Mouse (Mus musculus): ENCODE measurements around the gene Olfr971.
"Not testable (repeated sequence)": the region's sequence is repeated elsewhere in the genome, so short reads cannot be mapped to it uniquely, and the experiment has no call there.

The Olfr971 gene

GRCm38 (mm10) chr9:39836576-39836975 is at the start of gene Olfr971:
Gene Olfr971 (plus strand): TSS chr9:39836876.
- DNase-seq: not testable (repeated sequence)

DNA sequence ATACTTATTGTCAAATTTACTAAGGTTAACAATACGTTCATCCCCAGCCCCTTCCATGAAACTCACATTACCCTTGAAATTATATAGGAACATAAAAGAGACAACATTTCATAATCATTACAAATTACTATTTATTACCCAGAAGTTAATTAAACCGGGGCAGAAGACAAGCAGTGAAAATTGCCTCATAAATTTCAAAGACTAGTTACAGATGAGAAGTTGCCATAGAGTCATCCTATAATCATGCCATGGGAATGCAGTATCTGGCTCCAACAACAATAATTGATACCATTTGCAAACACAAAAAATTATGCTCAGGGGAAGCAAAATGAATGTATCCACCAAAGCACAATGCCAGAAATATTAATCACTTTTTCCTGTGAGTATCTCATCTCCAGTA is 46.1 kb upstream of the Olfr971 start, which contains the start of gene Olfr969:
Olfr969 (plus strand) TSS at position 388 of the 400 bp plus-strand sequence.
- no peak for DNase-seq

GRCm38 (mm10) chr9:39808560-39808959 is 28.1 kb upstream of the Olfr971 start, which contains the start of gene Olfr970:
Gene Olfr970 (plus strand): TSS chr9:39808860.
- DNase-seq: no peak

DNA sequence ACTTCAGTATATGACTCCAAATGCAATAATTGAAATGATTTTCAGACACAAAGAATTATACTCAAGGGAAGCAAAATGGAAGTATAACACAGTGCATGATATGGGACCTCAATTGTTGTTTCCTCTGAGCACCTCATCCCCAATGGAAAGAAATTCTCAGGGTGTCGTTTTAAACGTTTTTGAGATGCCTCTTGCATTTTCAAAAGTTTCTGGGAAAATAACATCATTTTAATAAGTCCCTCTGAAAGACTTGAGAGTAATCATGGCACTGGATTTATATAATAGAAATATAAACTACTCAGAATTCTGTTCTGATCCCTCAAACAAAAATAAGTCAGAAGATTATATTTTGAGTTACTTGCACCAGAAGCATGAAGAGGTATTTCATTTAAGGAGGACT is 29.4 kb downstream of the Olfr971 start, which contains the start of gene Olfr972:
Olfr972 (plus strand) TSS at position 301 of the 400 bp plus-strand sequence.
- no peak for DNase-seq

- not testable (repeated sequence) for DNase-seq
These were observed 35.3 kb downstream of the Olfr971 start for GRCm38 (mm10) chr9:39871986-39872385.

GRCm38 (mm10) chr9:39877541-39878396 is 41.1 kb downstream of the Olfr971 start:
- not testable (repeated sequence) for DNase-seq

All from heart, adult 11 months (tissue).